10 mouse cellular contexts compared by ENCODE assay signal in genomic region chr10:108334096-108334495, GRCm38 (mm10). TPM values are rescaled to one million over a fixed set of nuclear protein-coding genes. Genes with fewer than 3 reads are reported as not detected.
DNase-seq lines count a peak whose midpoint lies in the region; ATAC-seq and TF ChIP-seq lines count a peak whose summit lies in the region.
"Had no signal": no experiment of that assay in that cellular context is flagged by ENCODE, and none has a peak within 500 bp of the region (broad histone marks: within the 10 kb centered on the region; RNA-seq: fewer than 3 reads in every experiment).

No protein-coding gene starts in this region.

- no peak overlapping the region for H3K9ac ChIP-seq in hindbrain, embryonic 11.5 days (ENCODE audit: low read depth, low read length)
- no peak overlapping the region for H3K9ac ChIP-seq in hindbrain, embryonic 13.5 days
- no peak overlapping the region for H3K9ac ChIP-seq in midbrain, embryonic 14.5 days (replicated peaks; ENCODE audit: low read length)

- H3K4me3 ChIP-seq in hindbrain, embryonic 10.5 days: peak overlapping the region; percentile 88
- no peak overlapping the region for H3K4me3 ChIP-seq in hindbrain, embryonic 11.5 days (ENCODE audit: low read depth, low read length)
- H3K4me3 ChIP-seq in G1E (ENCODE audit: low read depth, low read length): peak overlapping the region; percentile 92
- peak overlapping the region; percentile 74; the same call in 1 of the 2 replicates for H3K4me3 ChIP-seq in hindbrain, embryonic 13.5 days
- 0 out of 2 replicates have a peak overlapping the region, but pooled peaks have one; percentile 72 for H3K4me3 ChIP-seq in midbrain, embryonic 14.5 days (replicated peaks; ENCODE audit: low read depth, low read length)

- no peaks in the 10 kb centered on the region for H3K9me3 ChIP-seq in hindbrain, embryonic 10.5 days
- H3K9me3 ChIP-seq in hindbrain, embryonic 11.5 days (ENCODE audit: control insufficient read depth, low read length): no peaks in the 10 kb centered on the region
- H3K9me3 ChIP-seq in G1E (replicated peaks): no peaks in the 10 kb centered on the region
- no peaks in the 10 kb centered on the region for H3K9me3 ChIP-seq in hindbrain, embryonic 13.5 days
- H3K9me3 ChIP-seq in midbrain, embryonic 14.5 days (ENCODE audit: control insufficient read depth, low read length): no peaks in the 10 kb centered on the region
- H3K9me3 ChIP-seq: limb, embryonic 13.5 days had no signal

- intact Hi-C loops in left cerebral cortex, postnatal 14 days (cut with DNase I): no loop called here

- ATAC-seq in hindbrain, embryonic 11.5 days (ENCODE audit: low FRiP score): no peak
- no peak for ATAC-seq in G1E (ENCODE audit: extremely low read depth, insufficient number of reproducible peaks, low FRiP score, poor library complexity, severe bottlenecking)
- no peak for ATAC-seq in hindbrain, embryonic 13.5 days (ENCODE audit: low FRiP score)
- ATAC-seq in midbrain, embryonic 14.5 days (ENCODE audit: low FRiP score, low TSS enrichment): no peak

- TF ChIP-seq CTCF in G1E (IDR thresholded peaks at IDR 0.05; ENCODE audit: low read depth, low read length): no peak

- no peak overlapping the region for H3K27ac ChIP-seq in hindbrain, embryonic 10.5 days
- H3K27ac ChIP-seq in hindbrain, embryonic 11.5 days (ENCODE audit: low read depth, low read length): no peak overlapping the region
- H3K27ac ChIP-seq in hindbrain, embryonic 13.5 days: no peak overlapping the region
- H3K27ac ChIP-seq in midbrain, embryonic 14.5 days (replicated peaks; ENCODE audit: low read depth, low read length): no peak overlapping the region
- H3K27ac ChIP-seq: limb, embryonic 13.5 days had no signal

- peaks cover 41% of the 10 kb centered on the region for H3K4me1 ChIP-seq in hindbrain, embryonic 10.5 days (replicated peaks)
- H3K4me1 ChIP-seq in hindbrain, embryonic 11.5 days (replicated peaks; ENCODE audit: control insufficient read depth, insufficient read depth, low read length): no peaks in the 10 kb centered on the region
- peaks cover 57% of the 10 kb centered on the region for H3K4me1 ChIP-seq in G1E (ENCODE audit: insufficient read depth, low read depth, low read length)
- peaks cover 24% of the 10 kb centered on the region for H3K4me1 ChIP-seq in hindbrain, embryonic 13.5 days (replicated peaks)
- H3K4me1 ChIP-seq in midbrain, embryonic 14.5 days (ENCODE audit: control insufficient read depth, insufficient read depth, low read length): 0 out of 2 replicates have a peak, but pooled peaks cover 4% of the 10 kb centered on the region

- no peak for DNase-seq in hindbrain, embryonic 10.5 days (ENCODE audit: low spot score)
- no peak for DNase-seq in hindbrain, embryonic 11.5 days (ENCODE audit: low spot score)
- no peak for DNase-seq in G1E (ENCODE audit: low spot score)
- DNase-seq in midbrain, embryonic 14.5 days: no peak
- no peak for DNase-seq in left cerebral cortex, adult 11 months (ENCODE audit: low spot score)
- no peak for DNase-seq in left cerebral cortex, postnatal 14 days (ENCODE audit: low spot score in 2 of 2)
- DNase-seq in embryo, embryonic 10 days (ENCODE audit: low spot score): no peak
- DNase-seq: thymus, adult 18-20 months had no signal

- H3K4me2 ChIP-seq in hindbrain, embryonic 11.5 days (replicated peaks; ENCODE audit: low read depth, low read length): no peak overlapping the region
- H3K4me2 ChIP-seq in hindbrain, embryonic 13.5 days: peak overlapping the region; percentile 96
- peak overlapping the region; percentile 98 for H3K4me2 ChIP-seq in midbrain, embryonic 14.5 days (ENCODE audit: low read length)

- 41% methylated on average over 1 of the region's 1 CpGs for WGBS in hindbrain, embryonic 10.5 days
- WGBS in hindbrain, embryonic 11.5 days: 28% methylated on average over 1 of the region's 1 CpGs
- WGBS in hindbrain, embryonic 13.5 days: 33% methylated on average over 1 of the region's 1 CpGs
- WGBS in midbrain, embryonic 14.5 days: 38% methylated on average over 1 of the region's 1 CpGs

- H3K36me3 ChIP-seq in hindbrain, embryonic 10.5 days: peaks cover 11% of the 10 kb centered on the region; the same call in 1 of the 2 replicates
- no peaks in the 10 kb centered on the region for H3K36me3 ChIP-seq in hindbrain, embryonic 11.5 days (ENCODE audit: control insufficient read depth, insufficient read depth, low read length)
- peaks cover 38% of the 10 kb centered on the region for H3K36me3 ChIP-seq in G1E (replicated peaks)
- H3K36me3 ChIP-seq in hindbrain, embryonic 13.5 days: no peaks in the 10 kb centered on the region
- no peaks in the 10 kb centered on the region for H3K36me3 ChIP-seq in midbrain, embryonic 14.5 days (ENCODE audit: control insufficient read depth, insufficient read depth, low read length)
- H3K36me3 ChIP-seq: limb, embryonic 13.5 days had no signal

- H3K27me3 ChIP-seq in hindbrain, embryonic 10.5 days (ENCODE audit: insufficient read depth, poor library complexity, severe bottlenecking): peaks cover 20% of the 10 kb centered on the region
- H3K27me3 ChIP-seq in hindbrain, embryonic 11.5 days (ENCODE audit: control insufficient read depth, insufficient read depth, low read length): peaks cover 16% of the 10 kb centered on the region
- H3K27me3 ChIP-seq in G1E (ENCODE audit: insufficient read depth, low read length): no peaks in the 10 kb centered on the region; the same call in 1 of the 2 replicates
- peaks cover 24% of the 10 kb centered on the region for H3K27me3 ChIP-seq in hindbrain, embryonic 13.5 days
- peaks cover 13% of the 10 kb centered on the region; the same call in 1 of the 2 replicates for H3K27me3 ChIP-seq in midbrain, embryonic 14.5 days (ENCODE audit: control insufficient read depth, insufficient read depth, low read length)

RNA-seq across cellular contexts. Expression of gene Pawr, which starts 2.2 kb away (rescaled TPM):
- polyA plus RNA-seq in hindbrain, embryonic 10.5 days (2016; fragmentation: Nextera tagmentation; extraction: Ambion mirVana): 10.5 and 11.0 TPM in 2 replicates
- 13.0 and 13.1 TPM in 2 replicates for polyA plus RNA-seq in hindbrain, embryonic 11.5 days (2014; fragmentation: Nextera tagmentation; extraction: Ambion mirVana)
- 81.5 and 92.3 TPM in 2 replicates for total RNA-seq in G1E (2014; fragmentation: Nextera tagmentation)
- total RNA-seq in G1E (2017): 57.0 and 65.2 TPM in 2 replicates
- polyA plus RNA-seq in G1E (2012): 46.6 and 49.9 TPM in 2 replicates
- polyA plus RNA-seq in hindbrain, embryonic 13.5 days (2015; fragmentation: Nextera tagmentation; extraction: Ambion mirVana): 3.2 and 4.6 TPM in 2 replicates
- polyA plus RNA-seq in midbrain, embryonic 14.5 days (2014; fragmentation: Nextera tagmentation; extraction: Ambion mirVana): 2.2 and 2.7 TPM in 2 replicates
- total RNA-seq in left cerebral cortex, postnatal 14 days (2021): 1 to 10 TPM; 2.6 to 3.2 TPM
